Mouse (Mus musculus) c-Kit-negative CD71-positive TER-119-positive erythroid progenitor cells, embryonic 14.5 days (primary cell): ENCODE data around the gene Pik3r1.

Source experiments
- DNase-seq: peaks from one replicate; pipeline ENCODE4 v3.0.0-alpha.2; 2013; ENCODE audit warnings: low read depth, low spot score

Gene Pik3r1

GRCm38 (mm10) chr13:101738769-101739168 is 29.2 kb downstream of the Pik3r1 start:
- DNase-seq: no peak

DNA sequence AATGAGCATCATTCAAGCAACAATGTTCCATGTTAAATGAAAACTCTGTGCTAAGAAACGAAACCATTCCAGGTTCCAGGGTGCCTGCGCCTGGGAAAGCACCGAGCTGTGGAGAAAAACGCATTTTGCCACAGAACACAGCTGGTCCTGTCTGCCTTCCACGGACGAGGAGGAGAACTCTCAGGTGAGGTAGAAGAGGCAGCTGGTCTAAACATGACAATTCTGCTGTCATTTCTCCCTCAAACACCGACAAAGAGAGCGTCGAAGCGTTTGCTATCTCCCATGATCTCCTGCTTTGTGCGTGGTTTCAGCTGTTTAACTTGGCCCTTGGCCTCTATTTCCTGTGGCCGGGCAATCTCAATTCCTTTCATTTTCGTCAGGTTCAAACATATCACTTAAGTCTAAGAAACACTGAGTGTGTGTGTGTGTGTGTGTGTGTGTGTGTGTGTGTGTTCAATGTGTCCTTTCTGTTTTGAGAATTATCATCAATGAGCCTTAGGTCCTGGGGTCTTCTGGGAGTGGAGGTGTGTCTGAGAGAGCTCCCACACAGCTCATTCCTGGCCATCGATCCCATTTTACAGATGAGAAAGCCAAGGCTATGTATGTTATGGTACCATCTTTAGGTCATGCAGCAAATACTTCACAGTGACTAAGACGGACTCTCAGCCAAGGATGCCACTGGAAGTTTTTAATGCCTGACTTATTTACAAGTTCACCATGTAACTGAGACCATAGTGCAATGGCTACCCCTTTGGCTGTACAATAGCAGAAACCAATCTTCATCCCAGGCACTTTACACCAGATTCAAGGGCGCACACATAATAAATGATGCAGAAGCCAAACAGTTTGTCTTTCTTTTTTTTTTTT is 31.3 kb downstream of the Pik3r1 start:
- no peak for DNase-seq

- DNase-seq: no peak
These were observed 32.5 kb downstream of the Pik3r1 start for GRCm38 (mm10) chr13:101735364-101736120.

- DNase-seq: no peak
These were observed 33.8 kb downstream of the Pik3r1 start for GRCm38 (mm10) chr13:101734227-101734626.

DNA sequence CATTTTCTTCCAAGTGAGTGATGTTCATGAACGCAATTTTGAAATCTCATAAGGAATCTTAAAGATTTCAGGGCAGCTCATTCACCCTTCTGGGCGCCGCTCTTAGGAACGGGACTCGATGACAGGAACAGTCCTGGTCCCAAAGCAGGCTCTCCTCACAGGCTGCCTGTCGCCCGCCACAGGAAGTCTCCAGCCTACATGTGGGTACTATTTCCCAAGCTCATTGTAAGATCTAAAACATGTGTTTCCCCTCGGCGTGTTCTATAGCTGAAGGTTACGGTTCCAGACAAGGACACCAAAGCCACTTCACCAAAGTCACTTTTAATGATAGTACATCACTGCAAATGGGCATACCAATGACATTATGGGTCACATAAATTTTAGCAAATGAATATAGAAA is 35.3 kb downstream of the Pik3r1 start:
- no peak for DNase-seq

DNA sequence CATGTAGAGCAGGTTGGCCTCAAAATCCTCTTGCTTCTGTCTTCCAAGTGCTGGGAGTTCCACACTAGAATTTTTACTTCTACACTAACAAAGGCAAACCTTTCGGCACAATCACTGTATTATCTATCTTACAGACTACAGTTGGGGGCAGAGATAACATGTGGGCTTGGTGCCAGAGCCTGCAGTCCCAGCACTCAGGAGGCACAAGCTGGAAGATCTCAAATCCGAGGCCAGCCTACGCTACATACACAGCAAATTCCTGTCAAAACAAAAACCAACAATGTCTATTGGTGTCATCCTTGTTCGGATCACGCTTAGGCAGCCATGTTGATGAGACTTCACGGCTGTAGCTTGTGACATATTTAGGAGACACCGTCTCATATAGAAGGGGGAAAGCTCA is 36.2 kb downstream of the Pik3r1 start:
- DNase-seq: no peak

GRCm38 (mm10) chr13:101730351-101730750 is 37.7 kb downstream of the Pik3r1 start:
- DNase-seq: no peak

DNA sequence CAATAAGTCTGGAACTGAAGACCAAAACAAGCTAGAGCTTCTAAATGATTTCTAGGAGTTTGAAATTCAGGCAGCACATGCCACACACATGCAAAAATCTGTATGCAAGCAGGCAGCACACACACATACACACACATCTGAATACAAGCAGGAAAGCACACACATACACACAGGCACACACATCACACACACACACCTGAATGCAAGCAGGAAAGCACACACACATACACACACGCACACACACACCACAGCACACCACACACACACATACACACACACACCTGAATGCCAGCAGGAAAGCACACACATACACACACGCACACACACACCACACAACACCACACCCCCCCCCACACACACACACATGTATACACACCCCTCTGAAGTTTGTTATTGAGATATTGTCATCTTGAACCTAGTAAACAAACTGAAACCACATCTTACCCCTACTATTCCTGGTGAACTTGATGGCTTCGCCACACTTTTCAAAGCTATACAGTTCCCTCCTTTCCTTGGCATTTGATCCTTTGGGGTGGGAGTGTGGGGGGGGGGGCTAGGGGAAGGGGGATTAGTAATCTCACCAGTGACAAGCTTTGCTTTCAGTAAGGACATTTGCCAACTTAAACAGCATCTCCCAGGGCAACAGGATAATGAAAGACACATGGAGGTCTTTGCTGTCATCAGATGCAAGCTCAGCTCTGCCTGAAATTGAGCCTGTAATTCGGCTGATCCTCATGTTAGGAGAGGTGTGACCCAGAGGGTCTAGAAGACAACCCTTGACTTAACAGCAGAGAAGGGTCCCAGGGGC is 38.6 kb downstream of the Pik3r1 start:
- no peak for DNase-seq

- no peak for DNase-seq
These were observed 39.2 kb downstream of the Pik3r1 start for GRCm38 (mm10) chr13:101728816-101729215.

GRCm38 (mm10) chr13:101728300-101728699 is 39.7 kb downstream of the Pik3r1 start:
- no peak for DNase-seq

GRCm38 (mm10) chr13:101727837-101728236 is 40.2 kb downstream of the Pik3r1 start:
- no peak for DNase-seq

DNA sequence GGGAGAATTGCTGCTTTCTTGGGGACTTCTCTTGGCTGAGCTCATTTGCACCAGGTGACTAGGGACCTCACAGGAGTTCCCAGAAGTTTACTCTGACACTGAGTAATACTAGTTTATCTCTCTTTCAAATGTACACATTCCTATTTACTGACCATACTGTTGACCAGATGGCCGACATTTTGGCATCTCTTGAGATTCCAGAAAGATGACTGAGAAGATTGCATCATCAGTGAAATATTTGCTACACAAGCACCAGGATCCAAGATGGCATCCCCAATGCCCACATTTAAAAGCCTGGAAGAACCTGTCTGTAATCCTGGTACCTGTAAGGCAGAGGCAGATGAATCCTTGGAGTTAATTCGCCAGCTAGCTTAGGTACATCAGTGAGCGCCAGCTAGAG is 41.1 kb downstream of the Pik3r1 start:
- no peak for DNase-seq

- no peak for DNase-seq
These were observed 46.0 kb downstream of the Pik3r1 start for GRCm38 (mm10) chr13:101721901-101722595.

- no peak for DNase-seq
These were observed 46.9 kb downstream of the Pik3r1 start for GRCm38 (mm10) chr13:101721154-101721553.

DNA sequence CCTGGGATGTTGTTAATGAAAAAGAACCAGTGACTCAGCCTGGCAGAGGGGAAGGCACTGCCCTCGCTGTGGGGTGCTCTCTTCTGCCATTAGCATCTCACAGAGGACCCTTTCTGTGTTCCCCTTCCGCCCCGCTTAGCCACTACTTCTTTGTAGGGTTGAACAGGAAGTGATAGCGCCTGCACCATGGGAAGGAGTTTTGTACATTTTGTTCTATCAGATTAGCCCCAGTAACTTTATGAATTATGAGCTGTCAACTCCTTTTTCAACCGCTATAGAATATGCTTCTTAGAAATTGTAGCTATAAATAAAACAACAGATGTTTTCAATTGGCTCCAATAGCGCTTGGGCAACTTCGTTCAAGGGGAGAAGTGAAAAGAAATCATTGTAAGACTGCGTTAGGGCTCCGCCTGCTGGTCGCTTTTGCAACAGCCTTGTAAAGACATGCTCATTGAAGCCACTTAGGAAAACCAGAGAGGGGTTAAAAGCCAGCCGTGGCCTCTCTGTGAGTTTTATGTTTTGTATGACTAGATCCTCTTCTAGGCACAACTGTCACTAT is 48.6 kb downstream of the Pik3r1 start:
- peak; percentile 59 for DNase-seq

DNA sequence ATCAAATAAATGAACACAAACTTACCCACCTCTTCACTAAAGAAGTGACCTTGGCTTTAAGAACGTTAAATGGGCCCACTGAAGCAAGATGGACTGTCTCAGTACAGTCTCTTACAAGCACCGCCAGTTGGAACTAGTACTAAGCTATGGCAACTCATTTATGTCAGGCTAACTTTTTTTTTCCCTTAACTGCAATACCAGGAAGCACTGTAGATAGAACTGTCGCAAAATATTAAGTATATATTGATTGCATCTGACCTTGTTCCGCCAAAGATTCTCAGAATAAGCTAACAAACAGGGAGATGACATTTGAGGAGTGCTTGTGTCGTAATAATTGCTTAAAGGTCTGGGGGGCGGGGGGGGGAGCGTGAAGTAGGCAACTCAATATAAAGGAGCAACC is 49.3 kb downstream of the Pik3r1 start:
- DNase-seq: no peak

DNA sequence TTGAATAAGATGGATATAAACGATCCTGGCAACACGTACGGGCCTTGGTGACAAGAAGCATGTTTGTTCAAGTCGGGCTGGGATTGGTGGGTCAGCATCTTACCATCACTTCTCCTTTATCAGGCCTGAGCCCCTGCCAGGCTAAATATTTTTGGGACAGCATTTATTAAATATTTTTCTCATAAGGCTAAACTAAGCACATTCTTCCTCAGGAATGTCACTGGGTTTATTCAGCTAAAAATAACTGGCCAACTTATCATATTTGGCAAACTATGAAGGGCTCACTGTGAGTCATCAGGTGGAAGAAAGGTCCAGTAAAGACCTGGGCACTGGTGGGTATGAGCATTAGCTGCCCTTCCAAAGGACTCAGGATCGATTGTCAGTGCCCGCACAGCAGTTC is 50.2 kb downstream of the Pik3r1 start:
- DNase-seq: no peak

DNA sequence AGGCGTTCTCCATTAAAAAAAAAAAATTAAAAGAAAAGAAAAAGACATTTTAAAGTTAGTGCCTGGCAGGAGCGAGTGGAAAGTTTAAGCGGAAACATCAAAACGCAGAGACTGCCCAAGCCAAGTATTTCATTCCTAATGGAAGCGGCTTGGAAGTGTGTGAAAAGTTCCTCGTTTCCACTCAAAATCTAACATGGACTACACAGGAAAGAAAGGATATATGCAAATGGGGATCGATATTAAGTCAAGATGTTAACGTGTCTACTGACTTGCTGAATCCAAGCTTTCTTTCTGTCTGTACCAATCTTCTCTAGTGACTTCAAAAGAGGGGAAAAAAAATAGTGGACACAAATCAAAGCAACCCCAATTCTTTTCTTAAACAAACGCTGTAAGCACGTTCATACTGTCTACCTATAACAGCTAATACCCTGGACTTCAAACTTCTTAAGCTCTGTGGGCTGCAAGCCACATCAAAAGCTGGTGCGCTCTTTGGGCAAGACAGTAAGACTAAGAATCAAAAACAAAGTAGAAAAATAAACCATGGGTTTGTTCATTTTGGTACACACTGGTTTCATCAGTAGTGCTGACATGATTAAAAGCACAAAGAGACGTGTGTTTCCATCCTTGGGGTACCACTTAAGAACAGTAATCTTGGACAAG is 54.5 kb downstream of the Pik3r1 start:
- no peak for DNase-seq

- no peak for DNase-seq
These were observed 55.1 kb downstream of the Pik3r1 start for GRCm38 (mm10) chr13:101712720-101713428.

- DNase-seq: no peak
These were observed 55.9 kb downstream of the Pik3r1 start for GRCm38 (mm10) chr13:101712099-101712498.
